Mouse (Mus musculus) CH12.LX (cell line): ENCODE results near the gene Oprd1. TPM values are rescaled to one million over a fixed set of nuclear protein-coding genes. Genes with fewer than 3 reads are reported as not detected.

Experiments used
- DNase-seq: peaks from one replicate; pipeline ENCODE4 v3.0.0-alpha.2; 2013; ENCODE audit errors: extremely low read depth
- H3K27ac ChIP-seq: 2 replicates; pipeline ENCODE4 v1.5.1; 2012; ENCODE audit warnings: low read depth, mild to moderate bottlenecking, control low read depth, moderate library complexity; ENCODE audit not compliant: insufficient read depth
- H3K27me3 ChIP-seq: replicated peaks from 2 replicates; pipeline ENCODE3; 2012; ENCODE audit warnings: inconsistent platforms
- H3K36me3 ChIP-seq, 2 experiments: replicated peaks in 1 of 2; 2 replicates each; pipeline versions ENCODE3 to v1.6.1; 2012; ENCODE audit warnings: inconsistent platforms in 1 of 2, low read length in 1 of 2, mild to moderate bottlenecking in 1 of 2, mixed read lengths in 1 of 2, moderate library complexity in 1 of 2; ENCODE audit not compliant: control insufficient read depth in 1 of 2, insufficient read depth in 1 of 2
- H3K4me1 ChIP-seq, 2 experiments: 2 replicates each; pipeline ENCODE4 v1.6.1; 2012; ENCODE audit warnings: inconsistent platforms in 1 of 2, moderate library complexity in 1 of 2; ENCODE audit not compliant: insufficient read depth in 2 of 2, control insufficient read depth in 1 of 2
- H3K4me2 ChIP-seq: 2 replicates; pipeline ENCODE4 v1.6.1; 2012; ENCODE audit warnings: low read depth, mild to moderate bottlenecking, control low read depth; ENCODE audit not compliant: poor library complexity, insufficient read depth, severe bottlenecking
- H3K4me3 ChIP-seq, 3 experiments: fragments of 150-350 bp in 1 of 3; sonication (generic) in 1 of 3; replicated peaks in 1 of 3; 2 replicates each; pipeline versions ENCODE3 to v1.5.1; 2011 to 2012; ENCODE audit warnings: low read depth in 2 of 3, low read length in 2 of 3, mild to moderate bottlenecking in 2 of 3, moderate library complexity in 2 of 3, control low read depth in 1 of 3, improper control_type of control experiment in 1 of 3, inconsistent platforms in 1 of 3, mixed read lengths in 1 of 3; ENCODE audit not compliant: poor library complexity in 1 of 3
- H3K79me2 ChIP-seq: replicated peaks from 2 replicates; pipeline ENCODE4 v1.6.1; 2012; ENCODE audit warnings: mild to moderate bottlenecking, moderate library complexity; ENCODE audit not compliant: control insufficient read depth, poor library complexity, insufficient read depth, severe bottlenecking; ENCODE audit errors: extremely low read depth
- H3K9ac ChIP-seq: 2 replicates; pipeline ENCODE4 v1.6.1; 2012; ENCODE audit warnings: low read depth, mild to moderate bottlenecking, control low read depth, moderate library complexity; ENCODE audit not compliant: insufficient read depth
- H3K9me3 ChIP-seq: replicated peaks from 2 replicates; pipeline ENCODE3; 2012; ENCODE audit warnings: low read length, inconsistent platforms, mixed read lengths
- CHD1 ChIP-seq: IDR thresholded peaks from 2 replicates; pipeline ENCODE4 v1.6.1; 2012; ENCODE audit warnings: low read depth, low read length, improper control_type of control experiment, inconsistent platforms
- CHD2 ChIP-seq: IDR thresholded peaks from 2 replicates; pipeline ENCODE4 v1.6.1; 2011; ENCODE audit warnings: low read length, improper control_type of control experiment
- E2F4 ChIP-seq: IDR thresholded peaks from 2 replicates; pipeline ENCODE4 v1.6.1; 2011; ENCODE audit warnings: low read depth, low read length, improper control_type of control experiment; ENCODE audit not compliant: insufficient replicate concordance
- GABPA ChIP-seq: IDR thresholded peaks from 2 replicates; pipeline ENCODE4 v1.6.1; 2012; ENCODE audit warnings: low read depth, low read length, improper control_type of control experiment, inconsistent platforms; ENCODE audit not compliant: insufficient replicate concordance
- KAT2A ChIP-seq: IDR thresholded peaks from 2 replicates; pipeline ENCODE4 v1.6.1; 2012; ENCODE audit warnings: low read length, improper control_type of control experiment, inconsistent platforms; ENCODE audit not compliant: insufficient replicate concordance
- MAFK ChIP-seq: IDR thresholded peaks from 2 replicates; pipeline ENCODE4 v1.6.1; 2011; ENCODE audit warnings: low read length, improper control_type of control experiment; ENCODE audit not compliant: insufficient replicate concordance
- MYC ChIP-seq: IDR thresholded peaks from 2 replicates; pipeline ENCODE4 v1.6.1; 2011; ENCODE audit warnings: low read depth, mild to moderate bottlenecking, improper control_type of control experiment, low read length
- NELFE ChIP-seq: IDR thresholded peaks from 2 replicates; pipeline ENCODE4 v1.6.1; 2011; ENCODE audit warnings: low read depth, low read length, improper control_type of control experiment
- RAD21 ChIP-seq: IDR thresholded peaks from 2 replicates; pipeline ENCODE4 v1.6.1; 2011; ENCODE audit warnings: low read depth, mild to moderate bottlenecking, low read length, improper control_type of control experiment, moderate library complexity
- RCOR1 ChIP-seq: conservative IDR thresholded peaks from 2 replicates; pipeline ENCODE4 v1.6.1; 2012; ENCODE audit warnings: low read depth, mild to moderate bottlenecking, inconsistent platforms, low read length, improper control_type of control experiment
- UBTF ChIP-seq: IDR thresholded peaks from 2 replicates; pipeline ENCODE4 v1.6.1; 2012; ENCODE audit warnings: low read depth, mild to moderate bottlenecking, inconsistent platforms, low read length, improper control_type of control experiment, moderate library complexity
- ZNF384 ChIP-seq: IDR thresholded peaks from 2 replicates; pipeline ENCODE4 v1.6.1; 2012; ENCODE audit warnings: low read depth, low read length, improper control_type of control experiment, inconsistent platforms
- dilution Hi-C: fragments of 300-500 bp; cut with MboI; formaldehyde crosslinking; loops from 2 replicates; pipeline ENCODE4 v1.14.3; 2020; ENCODE audit warnings: low sequenced_read_pairs; ENCODE audit not compliant: extremely low pct_unique_long_range_greater_than_20kb, extremely low pct_ligation_motif_present
- in situ Hi-C: fragments of 300-500 bp; cut with MboI; formaldehyde crosslinking; loops from 3 replicates; pipeline ENCODE4 v1.14.3; 2019; ENCODE audit warnings: low sequenced_read_pairs, low pct_ligation_motif_present, low pct_unique_long_range_greater_than_20kb, mixed read lengths
- polyA plus RNA-seq: library from polyadenylated mRNA; unstranded; fragments of >175 nt; gene quantifications from 2 replicates; pipeline ENCODE4 v1.2.1, GENCODE M21; 2012; ENCODE audit warnings: low read depth; ENCODE audit not compliant: insufficient read length
- total RNA-seq, 2 experiments: library from RNA; depleted of rRNA; stranded (reverse); fragments of 300-350 nt in 1 of 2; fragments of >200 nt in 1 of 2; gene quantifications; 2 replicates each; pipeline ENCODE4 v1.2.3; 2012 to 2014

The Oprd1 gene
- total and polyA plus RNA-seq, 3 experiments, result not detected

DNA sequence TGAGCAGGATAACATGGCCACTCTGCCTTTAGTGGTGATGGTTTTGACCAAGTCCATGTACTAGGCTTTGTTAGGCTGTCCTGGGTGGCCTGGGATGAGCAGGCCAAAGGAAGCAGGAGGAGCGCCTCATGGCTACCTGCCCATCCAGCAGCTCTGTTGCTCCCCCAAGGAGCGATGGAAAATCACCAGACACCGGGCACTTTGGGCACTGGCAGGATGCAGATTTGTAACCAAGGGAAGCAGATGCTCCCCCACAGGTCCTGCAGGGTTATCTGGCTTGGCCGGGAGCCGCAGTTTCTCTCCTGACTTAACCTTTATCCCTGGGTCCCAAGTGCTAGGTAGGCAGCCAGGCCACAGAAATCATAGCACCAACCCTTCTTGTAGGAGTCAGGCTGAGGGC is 10.9 kb downstream of the Oprd1 start:
- in situ Hi-C loops, result no loop called here
- H3K9ac ChIP-seq, result no peak overlapping the region
- no peak for DNase-seq

DNA sequence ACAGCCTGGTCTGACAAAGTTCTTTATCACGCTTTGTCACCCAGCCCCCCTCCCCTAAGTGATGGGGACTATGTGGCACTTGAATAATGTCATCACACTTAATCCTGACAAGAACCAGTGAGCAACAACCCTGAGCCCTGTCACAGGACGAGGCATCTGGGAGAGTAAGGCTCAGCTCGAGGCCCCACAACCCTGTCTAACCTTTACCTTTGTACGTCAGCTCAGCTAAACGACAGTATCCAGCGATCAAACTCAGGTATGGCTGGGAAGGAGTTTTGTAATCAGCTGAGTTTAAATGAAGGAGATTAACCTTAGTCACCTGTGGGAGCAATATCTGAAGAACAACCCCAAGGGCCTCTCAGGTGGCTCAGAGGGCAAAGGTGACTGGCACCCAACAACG is 12.0 kb downstream of the Oprd1 start:
- dilution Hi-C loops, result no loop called here

More for the DNA sequence above, 10.9 kb downstream of the Oprd1 start:
- no peaks in the 10 kb centered on the region for H3K9me3 ChIP-seq
- H3K36me3 ChIP-seq, result no peaks in the 10 kb centered on the region
- dilution Hi-C loops, result no loop called here
- TF ChIP-seq KAT2A, result no peak
- TF ChIP-seq MYC, result no peak
- H3K4me3 ChIP-seq, result no peak overlapping the region
- no peaks in the 10 kb centered on the region for H3K79me2 ChIP-seq
- H3K4me1 ChIP-seq, result no peaks in the 10 kb centered on the region
- no peak overlapping the region for H3K4me2 ChIP-seq
- peaks cover 5% of the 10 kb centered on the region for H3K27me3 ChIP-seq
- no peak overlapping the region for H3K27ac ChIP-seq

DNA sequence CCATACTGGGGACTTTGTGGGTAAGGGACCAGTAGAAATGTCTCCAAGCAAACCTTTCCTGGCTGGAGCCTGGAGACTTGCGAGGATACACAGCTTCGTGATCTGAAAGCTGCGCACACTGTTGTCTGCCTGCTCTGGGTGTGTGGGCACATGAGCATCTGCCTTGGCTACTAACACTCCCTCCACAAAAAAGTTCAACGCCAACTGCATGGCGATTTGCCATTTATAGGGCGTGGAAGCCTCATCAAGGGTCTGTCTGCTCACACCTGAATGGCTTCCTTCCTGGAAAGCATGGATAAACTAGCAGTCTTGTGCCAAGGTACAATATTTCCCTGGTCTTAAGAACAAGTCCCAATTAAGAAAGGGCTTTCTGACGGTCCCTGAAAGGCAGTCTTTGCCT is 12.5 kb downstream of the Oprd1 start:
- no peak overlapping the region for H3K4me2 ChIP-seq
- H3K4me1 ChIP-seq, result no peaks in the 10 kb centered on the region
- no peak overlapping the region for H3K27ac ChIP-seq
- in situ Hi-C loops, result no loop called here
- H3K79me2 ChIP-seq, result no peaks in the 10 kb centered on the region
- no peak for DNase-seq
- no peak overlapping the region for H3K9ac ChIP-seq
- no peak for TF ChIP-seq RCOR1
- TF ChIP-seq UBTF, result no peak
- no peak for TF ChIP-seq MYC
- TF ChIP-seq CHD2, result no peak
- peaks cover 13% of the 10 kb centered on the region for H3K27me3 ChIP-seq
- dilution Hi-C loops, result no loop called here
- H3K4me3 ChIP-seq, result no peak overlapping the region
- H3K9me3 ChIP-seq, result no peaks in the 10 kb centered on the region
- H3K36me3 ChIP-seq, result no peaks in the 10 kb centered on the region

More for the DNA sequence above, 12.0 kb downstream of the Oprd1 start:
- H3K9me3 ChIP-seq, result no peaks in the 10 kb centered on the region
- peaks cover 7% of the 10 kb centered on the region for H3K27me3 ChIP-seq
- H3K36me3 ChIP-seq, result no peaks in the 10 kb centered on the region
- no peak overlapping the region for H3K4me3 ChIP-seq
- no peak for TF ChIP-seq NELFE
- H3K9ac ChIP-seq, result no peak overlapping the region
- no peaks in the 10 kb centered on the region for H3K4me1 ChIP-seq
- H3K27ac ChIP-seq, result no peak overlapping the region
- in situ Hi-C loops, result no loop called here
- DNase-seq, result no peak
- no peaks in the 10 kb centered on the region for H3K79me2 ChIP-seq
- no peak overlapping the region for H3K4me2 ChIP-seq

DNA sequence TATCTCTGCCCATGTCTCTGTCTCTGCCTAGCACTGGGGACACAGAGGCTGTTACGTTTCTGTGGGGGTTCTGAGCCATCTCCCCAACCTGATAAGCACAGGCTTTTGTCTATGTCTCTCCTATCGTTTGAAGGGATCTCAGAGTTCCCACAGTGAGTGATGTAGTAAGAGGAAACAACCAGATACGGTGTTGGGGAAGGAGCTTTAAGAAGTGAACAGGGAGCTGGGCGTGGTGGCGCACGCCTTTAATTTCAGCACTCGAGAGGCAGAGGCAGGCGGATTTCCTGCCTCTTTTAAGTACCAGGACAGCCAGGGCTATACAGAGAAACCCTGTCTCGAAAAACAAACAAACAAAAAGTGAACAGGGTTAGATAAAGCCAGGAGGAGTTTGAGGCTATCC is 13.2 kb downstream of the Oprd1 start:
- peaks cover 17% of the 10 kb centered on the region for H3K27me3 ChIP-seq
- no peak for TF ChIP-seq MAFK
- no peak for TF ChIP-seq MYC
- no peak for TF ChIP-seq CHD2
- TF ChIP-seq CHD1, result no peak
- TF ChIP-seq GABPA, result no peak
- TF ChIP-seq NELFE, result no peak
- TF ChIP-seq E2F4, result no peak
- no peak for TF ChIP-seq RAD21
- no peak for TF ChIP-seq ZNF384
- no peaks in the 10 kb centered on the region for H3K9me3 ChIP-seq
- H3K4me2 ChIP-seq, result no peak overlapping the region
- dilution Hi-C loops (no loop called here), in situ Hi-C loops (no loop called here)
- H3K9ac ChIP-seq, result no peak overlapping the region
- no peaks in the 10 kb centered on the region for H3K79me2 ChIP-seq
- no peak overlapping the region for H3K27ac ChIP-seq
- no peaks in the 10 kb centered on the region for H3K36me3 ChIP-seq
- no peaks in the 10 kb centered on the region for H3K4me1 ChIP-seq
- H3K4me3 ChIP-seq, result no peak overlapping the region
- no peak for DNase-seq
